Mouse (Mus musculus) CD4-positive, CD25-positive, alpha-beta regulatory T cell, adult 9 weeks (primary cell): ENCODE data around the gene Wnt9b. TPM values are rescaled to one million over a fixed set of nuclear protein-coding genes. Genes with fewer than 3 reads are reported as not detected.

Experiments
- polyA plus RNA-seq: library from polyadenylated mRNA; unstranded; fragments of 100-300 nt; shearing (Covaris generic); gene quantifications from one replicate; pipeline ENCODE4 v1.2.1, GENCODE M21; 2017

Gene Wnt9b
- not detected for polyA plus RNA-seq

GRCm38 (mm10) chr11:103749306-103750089 is at the start of gene Wnt9b:
Gene Wnt9b (minus strand): TSS chr11:103749821.

GRCm38 (mm10) chr11:103773387-103774227 is 24.0 kb upstream of the Wnt9b start, which contains the start of gene Wnt3:
Gene Wnt3 (plus strand): TSS chr11:103774150.

GRCm38 (mm10) chr11:103697565-103698176 is 52.0 kb downstream of the Wnt9b start, which contains the start of gene Gosr2:
Gene Gosr2 (minus strand): TSS chr11:103697898.

Other genes starting within 250 kb of the Wnt9b start
- gene Lrrc37a, start 245.2 kb downstream of the Wnt9b start, polyA plus RNA-seq, result not detected
- not detected for gene Gm884, start 128.7 kb downstream of the Wnt9b start, polyA plus RNA-seq
- gene Lyzl6, start 110.9 kb downstream of the Wnt9b start, polyA plus RNA-seq, result not detected
- gene Rprml, start 100.3 kb downstream of the Wnt9b start, polyA plus RNA-seq, result not detected
- 133 TPM for gene Gosr2, start 51.9 kb downstream of the Wnt9b start, polyA plus RNA-seq
- gene Wnt3, start 24.3 kb upstream of the Wnt9b start, polyA plus RNA-seq, result 4.7 TPM
- gene Nsf, start 204.2 kb upstream of the Wnt9b start, polyA plus RNA-seq, result 111 TPM
- 20.7 TPM for gene Arf2, start 216.9 kb upstream of the Wnt9b start, polyA plus RNA-seq